In genomic region chr15:96640291-96640985, GRCm38 (mm10) we compare ENCODE assay signal across 8 mouse cellular contexts. TPM values are rescaled to one million over a fixed set of nuclear protein-coding genes. Genes with fewer than 3 reads are reported as not detected.
DNase-seq lines count a peak whose midpoint lies in the region; ATAC-seq and TF ChIP-seq lines count a peak whose summit lies in the region.

No protein-coding gene starts in this region.

- H3K4me3 ChIP-seq in embryonic facial prominence, embryonic 13.5 days, result peak overlapping the region; percentile 64
- H3K4me3 ChIP-seq in spleen, adult 2 months (ENCODE audit: extremely low read depth, insufficient read depth, insufficient read length), result peak overlapping the region; percentile 75

- ATAC-seq in embryonic facial prominence, embryonic 13.5 days (ENCODE audit: insufficient number of reproducible peaks, insufficient read depth, low FRiP score, low TSS enrichment, low read depth), result no peak
- ATAC-seq in megakaryocyte progenitor cell, adult 5-6 weeks (replicated peaks; ENCODE audit: poor library complexity), result peak; percentile 27

- H3K9ac ChIP-seq in embryonic facial prominence, embryonic 13.5 days, result peak overlapping the region; percentile 89

- H3K9me3 ChIP-seq in embryonic facial prominence, embryonic 13.5 days, result no peaks in the 10 kb centered on the region

- no peak for TF ChIP-seq CTCF in spleen, adult 2 months (IDR thresholded peaks at IDR 0.05; ENCODE audit: extremely low read depth, insufficient read depth, insufficient read length, insufficient replicate concordance)

- TF ChIP-seq POLR2A in spleen, adult 2 months (IDR thresholded peaks at IDR 0.05; ENCODE audit: low read depth, low read length), result no peak

- peak; percentile 38 to 50 for DNase-seq in cerebellum, adult 18-20 months
- no peak for DNase-seq in cerebellum, adult 8-10 months
- peak; percentile 85 for DNase-seq in MN1 (ENCODE audit: low spot score)
- peak; percentile 95 for DNase-seq in induced T-regulatory cell, adult 2 months (ENCODE audit: low read depth)
- DNase-seq in spleen, adult 2 months (ENCODE audit: low read depth in 1 of 2, low spot score in 2 of 2), result peak; percentile 49 to 84
- no peak for DNase-seq in layer of hippocampus, postnatal 10 days (ENCODE audit: low spot score in 2 of 2)

- peaks cover 31% of the 10 kb centered on the region for H3K4me1 ChIP-seq in embryonic facial prominence, embryonic 13.5 days
- peaks cover 10% of the 10 kb centered on the region; the same call in 1 of the 2 replicates for H3K4me1 ChIP-seq in spleen, adult 2 months (ENCODE audit: control insufficient read depth, insufficient read depth, insufficient read length)

- no peaks in the 10 kb centered on the region for H3K27me3 ChIP-seq in embryonic facial prominence, embryonic 13.5 days
- H3K27me3 ChIP-seq in spleen, adult 2 months (ENCODE audit: control insufficient read depth, insufficient read depth, low read length), result no peaks in the 10 kb centered on the region

- H3K36me3 ChIP-seq in embryonic facial prominence, embryonic 13.5 days, result peaks cover 24% of the 10 kb centered on the region
- peaks cover 2% of the 10 kb centered on the region; the same call in 1 of the 2 replicates for H3K36me3 ChIP-seq in spleen, adult 2 months (ENCODE audit: control insufficient read depth, insufficient read depth, low read length)

- peak overlapping the region; percentile 93 for H3K27ac ChIP-seq in embryonic facial prominence, embryonic 13.5 days
- H3K27ac ChIP-seq in spleen, adult 2 months (ENCODE audit: insufficient read depth, low read length), result peak overlapping the region; percentile 97

- H3K4me2 ChIP-seq in embryonic facial prominence, embryonic 13.5 days, result peak overlapping the region; percentile 90

- WGBS in embryonic facial prominence, embryonic 13.5 days, result 8% methylated on average over 16 of the region's 16 CpGs
- WGBS in spleen, adult 2 months, result 13% methylated on average over 16 of the region's 16 CpGs

RNA-seq across cellular contexts. Expression of gene Slc38a1, which starts 2.3 kb away (rescaled TPM):
- 64.2 and 74.6 TPM in 2 replicates for polyA plus RNA-seq in embryonic facial prominence, embryonic 13.5 days (2015; fragmentation: Nextera tagmentation; extraction: Ambion mirVana)
- total RNA-seq in megakaryocyte progenitor cell, adult 5-6 weeks (2015), result 94.0 and 107 TPM in 2 replicates
- total RNA-seq in megakaryocyte progenitor cell, adult 5-6 weeks (2017), result 53.2 and 63.8 TPM in 2 replicates
- polyA plus RNA-seq in spleen, adult 2 months (2012; rRNA removed), result 44.4 and 61.5 TPM in 2 replicates
- total RNA-seq in layer of hippocampus, postnatal 10 days (2021), result 10 to 100 TPM; 76.7 to 78.8 TPM

RNA-seq across cellular contexts. Expression of gene Slc38a2, which starts 59.1 kb away (rescaled TPM):
- polyA plus RNA-seq in embryonic facial prominence, embryonic 13.5 days (2015; fragmentation: Nextera tagmentation; extraction: Ambion mirVana), result 125 and 136 TPM in 2 replicates
- 149 and 157 TPM in 2 replicates for total RNA-seq in megakaryocyte progenitor cell, adult 5-6 weeks (2015)
- total RNA-seq in megakaryocyte progenitor cell, adult 5-6 weeks (2017), result 70.7 and 73.4 TPM in 2 replicates
- polyA plus RNA-seq in spleen, adult 2 months (2012; rRNA removed), result 25.9 and 28.5 TPM in 2 replicates
- 10 to 100 TPM; 64.7 to 73.8 TPM for total RNA-seq in layer of hippocampus, postnatal 10 days (2021)

Comparison
In these comparisons a context has a peak if more than half of its experiments do, and no peak if none do; other contexts are left out.
1. DNase-seq: peak in cerebellum, adult 18-20 months (2 of 2), MN1 (single experiment), induced T-regulatory cell, adult 2 months (single experiment) and spleen, adult 2 months (2 of 2); none in cerebellum, adult 8-10 months (single experiment) and layer of hippocampus, postnatal 10 days (0 of 2).